Mouse (Mus musculus) effector memory CD4-positive, alpha-beta T cell, adult 5 months (primary cell): ENCODE data around the gene Hcrtr2. TPM values are rescaled to one million over a fixed set of nuclear protein-coding genes. Genes with fewer than 3 reads are reported as not detected.

ENCODE experiments used
- polyA plus RNA-seq: library from polyadenylated mRNA; unstranded; fragments of 100-300 nt; shearing (Covaris generic); gene quantifications from one replicate; pipeline ENCODE4 v1.2.1, GENCODE M21; 2017

Gene Hcrtr2
- not detected for polyA plus RNA-seq

GRCm38 (mm10) chr9:76323756-76324155, at the start of gene Hcrtr2:
Hcrtr2 (minus strand) TSS chr9:76323856.

GRCm38 (mm10) chr9:76213557-76213956, 110.1 kb downstream of the Hcrtr2 start, which contains the start of gene Gfral:
Gfral (minus strand) TSS chr9:76213657.

Other genes starting within 250 kb of the Hcrtr2 start
- gene Gfral, start 110.2 kb downstream of the Hcrtr2 start, polyA plus RNA-seq = not detected
- not detected for gene Fam83b, start 243.3 kb upstream of the Hcrtr2 start, polyA plus RNA-seq